Mouse (Mus musculus) embryonic fibroblast, embryonic 13.5 days (primary cell): ENCODE results near the gene Sv2c.

Experiments
- CTCF ChIP-seq: IDR thresholded peaks from 2 replicates; pipeline ENCODE4 v1.5.1; 2011; ENCODE audit warnings: mild to moderate bottlenecking, control low read depth, low read length, moderate library complexity, borderline replicate concordance; ENCODE audit not compliant: insufficient read depth
- POLR2A ChIP-seq: IDR thresholded peaks from 2 replicates; pipeline ENCODE4 v1.6.1; 2011; ENCODE audit warnings: low read depth, mild to moderate bottlenecking, control low read depth, low read length, moderate library complexity

GRCm38 (mm10) chr13:95961191-95961791 lies 171.1 kb downstream of the Sv2c start:
- TF ChIP-seq POLR2A (no peak), CTCF (no peak)
